Mouse (Mus musculus) kidney, embryonic 16.5 days (tissue): ENCODE results near the gene Tmem230. TPM values are rescaled to one million over a fixed set of nuclear protein-coding genes. Genes with fewer than 3 reads are reported as not detected.

Experiments used
- ATAC-seq: fragments of 200-750 bp; cut with Nextera tagmentation; 2 replicates; pipeline ENCODE4 v1.8.0; 2017; ENCODE audit warnings: moderate TSS enrichment; ENCODE audit not compliant: low FRiP score, low TSS enrichment
- H3K27ac ChIP-seq: fragments of 300-500 bp; sonication (generic); 2 replicates; pipeline ENCODE4 v1.5.1; 2014; ENCODE audit warnings: low read length
- H3K27me3 ChIP-seq: fragments of 300-500 bp; sonication (generic); 2 replicates; pipeline ENCODE4 v1.6.1; 2014; ENCODE audit warnings: low read length, control low read depth, mixed read lengths; ENCODE audit not compliant: insufficient read depth
- H3K36me3 ChIP-seq: fragments of 300-500 bp; sonication (generic); 2 replicates; pipeline ENCODE4 v1.6.1; 2014; ENCODE audit warnings: low read length, control low read depth, mixed read lengths; ENCODE audit not compliant: insufficient read depth
- H3K4me1 ChIP-seq: fragments of 300-500 bp; sonication (generic); 2 replicates; pipeline ENCODE4 v1.6.1; 2014; ENCODE audit warnings: low read length, control low read depth, mixed read lengths; ENCODE audit not compliant: insufficient read depth
- H3K4me2 ChIP-seq: fragments of 300-500 bp; sonication (generic); replicated peaks from 2 replicates; pipeline ENCODE4 v1.6.1; 2014; ENCODE audit warnings: low read depth, low read length
- H3K4me3 ChIP-seq: fragments of 300-500 bp; sonication (generic); 2 replicates; pipeline ENCODE4 v1.5.1; 2014; ENCODE audit warnings: mild to moderate bottlenecking, low read length
- H3K9ac ChIP-seq: fragments of 300-500 bp; sonication (generic); replicated peaks from 2 replicates; pipeline ENCODE4 v1.6.1; 2014; ENCODE audit warnings: low read length
- H3K9me3 ChIP-seq: fragments of 300-500 bp; sonication (generic); 2 replicates; pipeline ENCODE4 v1.6.1; 2016; ENCODE audit warnings: low read length, control low read depth
- WGBS: fragments of 180-500 bp; shearing (Covaris S2); extraction: QIAGEN DNeasy Blood & Tissue Kit; methylation state at CpG from one replicate; pipeline ENCODE4 v1.1.7; 2014; 5-methylcytosine and 5-hydroxymethylcytosine counted together
- polyA plus RNA-seq: library from polyadenylated mRNA; unstranded; fragments of >200 nt; fragmentation: Nextera tagmentation; extraction: Ambion mirVana; gene quantifications from 2 replicates; pipeline ENCODE4 v1.2.1, GENCODE M21; 2015

Gene Tmem230
- polyA plus RNA-seq, 1 experiment from 2014 or later: 50.1 TPM

- H3K27ac ChIP-seq: no peak overlapping the region
- 0 out of 2 replicates have a peak, but pooled peaks cover 5% of the 10 kb centered on the region for H3K36me3 ChIP-seq
- H3K4me2 ChIP-seq: no peak overlapping the region
- 0 out of 2 replicates have a peak, but pooled peaks cover 3% of the 10 kb centered on the region for H3K9me3 ChIP-seq
- H3K4me3 ChIP-seq: no peak overlapping the region
- no peak overlapping the region for H3K9ac ChIP-seq
- no peak for ATAC-seq
- H3K4me1 ChIP-seq: peaks cover 22% of the 10 kb centered on the region
- no peaks in the 10 kb centered on the region for H3K27me3 ChIP-seq
- 74% methylated on average over 4 of the region's 4 CpGs for WGBS
Measured at GRCm38 (mm10) chr2:132275527-132275926, 27.9 kb upstream of the Tmem230 start.

GRCm38 (mm10) chr2:132272694-132273389 is 25.2 kb upstream of the Tmem230 start:
- Histone ChIP-seq H3K4me2 (no peak overlapping the region), H3K27ac (no peak overlapping the region), H3K4me3 (no peak overlapping the region), H3K4me1 (peaks cover 15% of the 10 kb centered on the region), H3K36me3 (0 out of 2 replicates have a peak, but pooled peaks cover 4% of the 10 kb centered on the region), H3K9ac (no peak overlapping the region), H3K27me3 (no peaks in the 10 kb centered on the region), H3K9me3 (0 out of 2 replicates have a peak, but pooled peaks cover 3% of the 10 kb centered on the region)
- 56% methylated on average over 6 of the region's 6 CpGs for whole genome bisulfite sequencing
- ATAC-seq: no peak

GRCm38 (mm10) chr2:132270331-132270951 is 22.8 kb upstream of the Tmem230 start:
- Histone ChIP-seq H3K27me3 (no peaks in the 10 kb centered on the region), H3K4me1 (peaks cover 10% of the 10 kb centered on the region; the same call in 1 of the 2 replicates), H3K36me3 (0 out of 2 replicates have a peak, but pooled peaks cover 4% of the 10 kb centered on the region), H3K9me3 (0 out of 2 replicates have a peak, but pooled peaks cover 3% of the 10 kb centered on the region), H3K9ac (no peak overlapping the region), H3K4me2 (no peak overlapping the region), H3K4me3 (no peak overlapping the region), H3K27ac (no peak overlapping the region)
- no peak for ATAC-seq
- WGBS: 78% methylated on average over 2 of the region's 2 CpGs

- Histone ChIP-seq H3K4me3 (no peak overlapping the region), H3K4me2 (no peak overlapping the region), H3K27me3 (no peaks in the 10 kb centered on the region), H3K9me3 (0 out of 2 replicates have a peak, but pooled peaks cover 3% of the 10 kb centered on the region), H3K27ac (no peak overlapping the region), H3K9ac (no peak overlapping the region), H3K36me3 (0 out of 2 replicates have a peak, but pooled peaks cover 2% of the 10 kb centered on the region), H3K4me1 (peaks cover 13% of the 10 kb centered on the region)
- ATAC-seq: no peak
- WGBS: 77% methylated on average over 3 of the region's 3 CpGs
Measured at GRCm38 (mm10) chr2:132269217-132269616, 21.6 kb upstream of the Tmem230 start.

GRCm38 (mm10) chr2:132266086-132266485 is 18.5 kb upstream of the Tmem230 start:
- WGBS: 92% methylated on average over 3 of the region's 3 CpGs
- H3K9me3 ChIP-seq: no peaks in the 10 kb centered on the region
- no peak overlapping the region for H3K4me2 ChIP-seq
- H3K27ac ChIP-seq: no peak overlapping the region
- H3K4me3 ChIP-seq: no peak overlapping the region
- H3K36me3 ChIP-seq: no peaks in the 10 kb centered on the region
- H3K27me3 ChIP-seq: no peaks in the 10 kb centered on the region
- H3K4me1 ChIP-seq: peaks cover 16% of the 10 kb centered on the region
- ATAC-seq: no peak
- no peak overlapping the region for H3K9ac ChIP-seq

- H3K4me1 ChIP-seq: peaks cover 12% of the 10 kb centered on the region
- no peak for ATAC-seq
- H3K9ac ChIP-seq: no peak overlapping the region
- no peak overlapping the region for H3K4me3 ChIP-seq
- H3K4me2 ChIP-seq: 0 out of 2 replicates have a peak overlapping the region, but pooled peaks have one; percentile 69
- no peaks in the 10 kb centered on the region for H3K9me3 ChIP-seq
- WGBS: 79% methylated on average over 9 of the region's 9 CpGs
- no peaks in the 10 kb centered on the region for H3K36me3 ChIP-seq
- H3K27ac ChIP-seq: no peak overlapping the region
- no peaks in the 10 kb centered on the region for H3K27me3 ChIP-seq
Measured at GRCm38 (mm10) chr2:132265196-132265595, 17.6 kb upstream of the Tmem230 start.

- peaks cover 10% of the 10 kb centered on the region for H3K4me1 ChIP-seq
- no peak for ATAC-seq
- peak overlapping the region; percentile 69 for H3K4me2 ChIP-seq
- H3K9me3 ChIP-seq: no peaks in the 10 kb centered on the region
- no peak overlapping the region; the same call in 1 of the 2 replicates for H3K27ac ChIP-seq
- no peaks in the 10 kb centered on the region for H3K27me3 ChIP-seq
- peak overlapping the region; percentile 88 for H3K9ac ChIP-seq
- WGBS: 17% methylated on average over 6 of the region's 6 CpGs
- H3K4me3 ChIP-seq: peak overlapping the region; percentile 96
- H3K36me3 ChIP-seq: no peaks in the 10 kb centered on the region
Measured at GRCm38 (mm10) chr2:132264266-132264710, 16.7 kb upstream of the Tmem230 start.

GRCm38 (mm10) chr2:132263421-132264265 is 16.0 kb upstream of the Tmem230 start:
- Histone ChIP-seq H3K4me2 (peak overlapping the region; percentile 69), H3K27ac (peak overlapping the region; percentile 81), H3K4me3 (peak overlapping the region; percentile 96), H3K9me3 (no peaks in the 10 kb centered on the region), H3K36me3 (no peaks in the 10 kb centered on the region), H3K9ac (peak overlapping the region; percentile 88), H3K4me1 (peaks cover 10% of the 10 kb centered on the region), H3K27me3 (no peaks in the 10 kb centered on the region)
- WGBS: under 1% methylated on average over 47 of the region's 47 CpGs
- peak; percentile 72; the same call in 1 of the 2 replicates for ATAC-seq

DNA sequence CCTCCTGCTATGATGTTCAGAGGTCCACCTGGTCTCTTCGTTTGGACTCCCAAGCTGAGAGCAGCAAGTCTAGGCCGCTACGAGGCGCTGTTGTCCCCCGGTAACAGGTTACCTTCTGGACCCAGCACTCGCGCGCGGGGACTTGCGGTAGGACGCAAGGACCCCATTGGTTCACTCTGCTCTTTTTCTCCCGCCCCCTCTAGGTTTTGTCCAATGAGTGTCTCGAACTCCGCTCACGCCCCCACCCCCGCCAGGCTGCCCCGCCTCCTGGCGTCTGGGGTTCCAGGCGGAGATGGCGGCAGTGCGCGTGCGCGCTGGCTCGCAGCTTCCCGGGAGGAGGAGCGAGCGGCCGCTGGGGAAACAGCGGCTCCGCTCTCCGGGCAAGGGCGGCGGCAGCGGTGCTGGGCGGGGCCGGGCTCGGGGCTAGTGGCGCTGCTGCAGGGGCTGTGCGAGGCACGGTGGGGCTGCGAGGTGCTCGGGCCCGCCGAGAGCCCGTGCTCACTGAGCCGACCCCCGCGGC is 15.3 kb upstream of the Tmem230 start, which contains the start of gene Cds2:
Cds2 (plus strand) TSS at position 270 of the 520 bp plus-strand sequence.
- Histone ChIP-seq H3K27me3 (no peaks in the 10 kb centered on the region), H3K4me2 (peak within 1 kb of the TSS; percentile 69), H3K27ac (peak within 1 kb of the TSS; percentile 81), H3K9ac (peak within 1 kb of the TSS; percentile 88), H3K4me3 (peak within 1 kb of the TSS; percentile 96), H3K4me1 (peaks cover 10% of the 10 kb centered on the region), H3K9me3 (no peaks in the 10 kb centered on the region), H3K36me3 (no peaks in the 10 kb centered on the region)
- ATAC-seq: peak; percentile 99
- WGBS: under 1% methylated on average over 44 of the region's 49 CpGs
